Mouse (Mus musculus): Measurements from ENCODE around the gene Rbpj. TPM values are rescaled to one million over a fixed set of nuclear protein-coding genes. Genes with fewer than 3 reads are reported as not detected.
A peak's percentile ranks its signal among the peaks of the same experiment; 100 is the strongest.

Gene Rbpj
- total RNA-seq, 1 experiment from 2014 or later: 37.7 TPM

DNA sequence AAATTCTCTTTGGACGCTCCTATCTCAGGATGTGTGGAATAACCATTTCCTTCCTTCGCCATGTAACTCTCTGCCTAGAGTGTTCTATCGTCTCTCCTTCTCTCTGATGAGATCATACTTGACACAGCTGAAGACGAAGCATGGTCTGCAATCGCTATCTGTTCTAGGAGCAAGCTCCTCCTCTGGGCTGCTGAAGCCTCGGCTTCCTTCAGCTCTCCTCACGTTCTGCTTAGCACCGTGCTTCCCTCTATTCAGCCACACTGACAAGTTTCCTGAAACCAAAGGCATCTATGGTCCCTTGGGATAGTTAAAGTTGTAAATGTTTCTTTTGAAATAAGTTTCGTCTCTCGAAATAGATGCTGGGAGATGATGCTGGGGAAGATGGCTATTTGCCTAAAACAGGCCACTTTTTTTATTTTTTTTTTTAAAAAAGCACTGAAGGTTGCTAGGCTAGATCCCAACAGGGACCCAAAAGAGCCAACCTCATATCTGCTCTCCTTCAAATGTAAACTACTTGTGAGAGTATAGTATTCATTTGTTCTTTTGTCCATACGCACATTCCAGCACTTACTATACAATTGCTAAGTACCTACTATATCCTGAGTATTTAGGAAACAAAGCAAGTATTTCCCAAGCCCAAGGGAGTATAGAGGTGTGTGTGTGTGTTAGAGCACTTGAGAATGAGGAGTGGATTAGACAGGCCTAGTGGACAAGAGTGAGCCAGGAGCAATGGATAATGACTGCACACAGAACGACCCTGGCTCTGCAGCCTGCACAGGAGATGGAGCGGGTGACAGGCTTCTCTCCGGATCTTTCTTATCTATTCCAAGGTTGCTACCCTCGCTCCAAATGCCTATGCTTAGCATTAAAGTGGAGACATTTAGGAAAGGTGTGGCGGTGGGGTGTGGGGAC lies 726 bp downstream of the Rbpj start:
- no peak for ATAC-seq (replicated peaks in 1 of 2; ENCODE audit: insufficient read depth in 1 of 2, low FRiP score in 2 of 2, low TSS enrichment in 1 of 2, low read depth in 1 of 2, poor library complexity in 2 of 2, severe bottlenecking in 2 of 2)

DNA sequence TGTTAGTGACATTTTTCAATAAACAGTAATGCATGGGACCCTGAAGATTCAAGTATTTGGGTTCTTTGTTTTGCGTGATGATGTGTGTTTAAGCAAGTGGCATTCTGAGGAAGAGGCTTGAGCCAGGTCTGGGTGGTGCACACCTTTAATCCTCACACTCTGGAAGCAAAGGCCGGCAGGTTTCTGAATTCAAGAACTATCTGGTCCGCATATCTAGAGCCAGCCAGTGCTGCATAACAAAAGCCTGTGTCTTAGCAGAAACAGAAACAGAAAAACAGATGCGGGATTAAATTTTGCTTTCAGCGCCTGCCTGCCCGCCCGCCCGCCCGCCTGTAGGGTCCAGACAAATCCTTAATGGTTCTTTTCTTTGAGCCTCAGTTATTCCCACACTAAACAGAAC lies 1.6 kb downstream of the Rbpj start:
- no peak for ATAC-seq (replicated peaks in 1 of 2; ENCODE audit: insufficient read depth in 1 of 2, low FRiP score in 2 of 2, low TSS enrichment in 1 of 2, low read depth in 1 of 2, poor library complexity in 2 of 2, severe bottlenecking in 2 of 2)

DNA sequence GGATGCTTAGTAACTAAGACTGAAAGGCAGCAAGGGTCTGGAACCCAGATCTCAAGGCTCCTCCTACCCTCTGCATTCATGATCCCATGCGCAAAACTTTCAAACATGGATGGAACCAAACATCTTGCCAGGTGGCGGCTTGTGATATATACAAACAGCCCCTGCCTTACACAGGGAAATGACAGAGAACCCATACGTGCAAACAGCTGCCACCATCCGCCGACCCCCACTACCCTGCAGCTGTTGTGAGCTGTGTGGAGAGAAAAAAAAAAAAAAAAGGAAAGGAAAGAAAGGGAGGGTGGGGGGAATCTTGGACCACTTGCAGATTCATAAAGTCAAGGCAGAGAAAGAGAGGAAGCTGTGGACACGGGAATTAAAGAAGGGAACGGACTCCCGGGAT lies 2.4 kb downstream of the Rbpj start:
- ATAC-seq (replicated peaks in 1 of 2; ENCODE audit: insufficient read depth in 1 of 2, low FRiP score in 2 of 2, low TSS enrichment in 1 of 2, low read depth in 1 of 2, poor library complexity in 2 of 2, severe bottlenecking in 2 of 2): no peak

DNA sequence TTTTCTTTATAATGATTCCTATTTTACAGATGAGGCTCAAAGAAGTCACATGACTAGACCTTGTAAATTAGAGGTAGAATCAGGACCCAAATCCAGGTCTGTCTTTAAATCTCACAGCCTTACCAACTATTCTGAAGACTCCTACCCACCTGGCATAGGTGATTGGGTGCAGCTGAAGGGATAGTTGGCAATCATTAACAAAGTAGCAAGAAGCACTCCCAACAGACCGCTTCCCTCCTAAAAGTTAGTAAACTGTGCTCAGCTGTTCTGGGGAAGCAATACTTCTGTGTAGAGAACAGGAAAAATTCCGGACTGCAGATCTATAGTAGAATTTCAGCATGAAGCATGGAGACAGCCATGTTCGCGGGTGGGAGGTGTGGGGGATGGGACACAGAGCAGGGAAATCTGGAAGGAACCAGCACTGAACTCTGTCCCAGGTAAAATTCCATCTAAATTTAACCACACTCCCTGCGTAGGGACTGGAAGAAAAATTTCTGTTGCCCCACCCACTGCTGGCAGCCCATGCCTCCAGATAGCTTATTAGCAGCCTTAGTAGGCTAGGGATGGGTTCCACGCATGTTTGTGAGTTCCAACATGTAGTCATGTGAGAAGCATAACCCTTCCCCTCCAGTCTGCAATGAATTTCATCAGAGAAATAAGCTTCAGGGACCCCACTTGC lies 3.3 kb downstream of the Rbpj start:
- ATAC-seq (replicated peaks in 1 of 2; ENCODE audit: insufficient read depth in 1 of 2, low FRiP score in 2 of 2, low TSS enrichment in 1 of 2, low read depth in 1 of 2, poor library complexity in 2 of 2, severe bottlenecking in 2 of 2): no peak

DNA sequence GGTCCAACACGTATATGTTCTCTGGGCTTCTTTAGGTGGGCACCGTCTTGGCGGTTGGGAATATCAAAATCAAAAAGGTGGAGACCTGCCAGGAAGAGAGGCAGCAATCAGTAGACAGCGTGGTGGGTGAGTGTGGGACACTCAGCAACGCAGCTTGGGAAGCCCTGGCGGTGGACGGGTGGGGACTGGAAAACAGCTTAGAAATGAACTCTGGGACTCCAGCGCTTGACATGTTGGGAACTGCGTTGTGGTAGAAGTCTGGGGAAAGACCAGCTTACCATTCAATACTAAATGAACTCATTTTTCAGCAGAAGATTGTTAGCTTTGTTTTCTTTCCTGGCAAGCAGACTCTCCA lies 3.8 kb downstream of the Rbpj start:
- no peak for ATAC-seq (replicated peaks in 1 of 2; ENCODE audit: insufficient read depth in 1 of 2, low FRiP score in 2 of 2, low TSS enrichment in 1 of 2, low read depth in 1 of 2, poor library complexity in 2 of 2, severe bottlenecking in 2 of 2)

DNA sequence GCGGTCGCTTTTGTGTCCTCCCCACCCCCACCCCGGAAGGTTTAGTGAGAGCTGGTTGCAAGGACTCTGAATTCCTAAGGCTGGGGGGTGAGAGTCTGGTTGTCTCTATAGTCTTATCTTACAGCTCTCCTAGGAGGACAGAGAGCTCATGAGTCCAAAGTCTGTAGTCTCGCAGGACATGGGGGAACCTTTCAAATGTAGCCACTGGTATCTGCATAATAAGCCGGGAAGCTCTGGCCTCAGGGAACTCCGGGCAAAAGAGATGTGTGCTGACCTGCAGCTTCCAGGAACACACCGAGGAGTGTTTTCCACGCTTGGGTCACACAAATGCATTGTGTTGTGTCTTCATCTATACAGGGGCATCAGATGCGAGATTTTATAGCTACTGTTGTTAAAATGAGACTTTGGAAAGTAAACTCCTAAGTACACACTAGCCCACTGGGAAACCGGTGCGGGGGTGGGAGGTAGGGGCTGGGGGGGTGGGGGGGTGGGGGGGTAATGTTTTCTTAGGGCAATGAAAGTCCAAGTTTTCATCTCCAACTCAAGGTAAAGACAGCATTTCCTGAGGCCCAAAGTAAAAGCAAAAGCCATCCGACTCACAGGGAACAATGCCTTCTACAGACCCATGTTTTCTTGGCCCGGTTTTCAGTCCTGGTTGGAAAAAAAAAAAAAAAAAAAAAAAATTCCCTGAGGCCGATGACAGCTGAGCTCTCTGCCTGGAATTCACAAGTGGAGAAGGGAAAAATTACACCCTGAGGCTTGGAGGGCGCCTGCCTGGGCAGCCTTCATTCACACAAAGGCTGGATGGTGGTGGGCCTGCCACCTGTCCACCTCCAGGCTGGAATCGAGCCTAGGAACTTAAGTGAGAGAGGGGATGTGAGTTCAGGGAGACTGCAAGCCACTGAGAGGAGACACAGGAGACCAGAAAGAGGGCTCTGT lies 4.5 kb downstream of the Rbpj start:
- ATAC-seq (replicated peaks in 1 of 2; ENCODE audit: insufficient read depth in 1 of 2, low FRiP score in 2 of 2, low TSS enrichment in 1 of 2, low read depth in 1 of 2, poor library complexity in 2 of 2, severe bottlenecking in 2 of 2): no peak

DNA sequence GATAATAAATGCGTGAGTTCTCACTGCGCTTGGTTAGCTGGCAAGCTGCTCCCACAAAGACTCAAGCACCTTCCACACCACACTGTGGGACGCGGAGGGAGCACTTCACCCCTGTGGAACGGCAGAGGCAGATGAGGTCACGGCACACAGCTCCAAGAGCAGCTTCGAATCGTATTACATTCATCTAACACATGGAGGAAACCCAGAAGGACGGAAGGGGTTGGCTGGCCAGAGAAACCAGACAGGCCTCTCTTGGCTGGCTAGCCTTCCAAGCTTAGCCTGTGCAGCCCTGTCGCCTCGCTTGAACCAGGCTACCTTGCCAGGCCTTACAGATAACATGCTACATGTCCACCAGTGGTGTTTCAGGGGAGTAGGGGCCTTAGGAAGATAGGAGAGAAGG lies 6.5 kb downstream of the Rbpj start:
- ATAC-seq (replicated peaks in 1 of 2; ENCODE audit: insufficient read depth in 1 of 2, low FRiP score in 2 of 2, low TSS enrichment in 1 of 2, low read depth in 1 of 2, poor library complexity in 2 of 2, severe bottlenecking in 2 of 2): no peak; a peak in 1 of 4 replicates

DNA sequence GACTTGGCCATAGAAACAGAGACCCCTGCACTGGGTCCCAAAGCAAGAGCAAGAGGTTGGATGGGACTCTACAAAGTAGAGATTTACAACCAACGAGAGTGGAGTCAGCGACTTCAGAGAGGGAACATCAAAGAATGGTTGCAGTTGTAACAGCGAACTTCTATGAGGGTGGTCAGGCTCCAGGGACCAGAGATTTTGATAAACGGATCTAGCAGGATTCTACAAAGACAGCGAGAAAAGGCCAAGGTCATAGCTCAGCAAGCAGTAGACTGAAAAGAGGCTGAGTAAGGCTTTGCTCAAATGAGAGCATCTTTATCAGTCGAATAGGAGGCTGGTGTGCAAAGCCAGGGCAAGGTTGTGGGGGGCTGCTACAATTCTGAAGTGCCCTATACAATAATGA lies 13.2 kb downstream of the Rbpj start:
- ATAC-seq (replicated peaks in 1 of 2; ENCODE audit: insufficient read depth in 1 of 2, low FRiP score in 2 of 2, low TSS enrichment in 1 of 2, low read depth in 1 of 2, poor library complexity in 2 of 2, severe bottlenecking in 2 of 2): no peak

DNA sequence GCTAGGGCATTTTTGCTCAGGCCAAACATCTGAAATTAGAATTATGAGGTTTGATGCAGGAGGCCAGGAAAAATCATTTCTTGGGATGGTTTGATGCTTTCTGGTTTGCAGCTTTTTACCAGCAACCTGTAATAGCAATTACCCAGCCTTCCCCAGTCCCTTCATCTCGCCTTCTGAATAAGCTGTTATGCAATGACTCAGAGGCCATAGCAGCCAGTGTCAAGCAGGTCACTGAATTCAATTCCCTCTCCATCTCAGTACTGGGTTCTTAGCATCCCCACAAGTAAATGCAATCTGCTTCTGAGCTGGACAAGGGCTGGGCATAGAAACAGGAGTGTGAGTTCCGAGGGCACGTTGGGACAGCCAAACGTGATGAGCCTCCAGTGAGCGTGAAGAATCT lies 13.9 kb downstream of the Rbpj start:
- ATAC-seq (replicated peaks in 1 of 2; ENCODE audit: insufficient read depth in 1 of 2, low FRiP score in 2 of 2, low TSS enrichment in 1 of 2, low read depth in 1 of 2, poor library complexity in 2 of 2, severe bottlenecking in 2 of 2): no peak

DNA sequence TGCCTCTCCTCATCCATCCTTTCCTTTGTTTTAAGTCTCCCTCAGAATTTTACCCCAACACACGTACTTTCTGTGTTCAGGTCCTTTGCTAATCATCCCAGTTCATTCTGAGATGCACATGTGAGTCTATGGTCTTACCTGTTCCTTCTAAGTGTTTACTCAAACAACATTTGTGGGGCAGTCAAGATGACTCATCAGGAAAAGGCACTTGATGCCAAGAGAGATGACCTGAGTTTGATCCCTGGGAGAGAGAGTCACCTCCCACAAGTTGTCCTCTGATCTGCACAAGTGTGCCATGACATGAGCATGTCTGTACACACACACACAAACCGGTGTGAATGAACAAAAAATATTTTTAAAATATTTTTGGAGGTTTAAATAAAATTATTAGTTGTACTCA lies 15.1 kb downstream of the Rbpj start:
- no peak for ATAC-seq (replicated peaks in 1 of 2; ENCODE audit: insufficient read depth in 1 of 2, low FRiP score in 2 of 2, low TSS enrichment in 1 of 2, low read depth in 1 of 2, poor library complexity in 2 of 2, severe bottlenecking in 2 of 2)

DNA sequence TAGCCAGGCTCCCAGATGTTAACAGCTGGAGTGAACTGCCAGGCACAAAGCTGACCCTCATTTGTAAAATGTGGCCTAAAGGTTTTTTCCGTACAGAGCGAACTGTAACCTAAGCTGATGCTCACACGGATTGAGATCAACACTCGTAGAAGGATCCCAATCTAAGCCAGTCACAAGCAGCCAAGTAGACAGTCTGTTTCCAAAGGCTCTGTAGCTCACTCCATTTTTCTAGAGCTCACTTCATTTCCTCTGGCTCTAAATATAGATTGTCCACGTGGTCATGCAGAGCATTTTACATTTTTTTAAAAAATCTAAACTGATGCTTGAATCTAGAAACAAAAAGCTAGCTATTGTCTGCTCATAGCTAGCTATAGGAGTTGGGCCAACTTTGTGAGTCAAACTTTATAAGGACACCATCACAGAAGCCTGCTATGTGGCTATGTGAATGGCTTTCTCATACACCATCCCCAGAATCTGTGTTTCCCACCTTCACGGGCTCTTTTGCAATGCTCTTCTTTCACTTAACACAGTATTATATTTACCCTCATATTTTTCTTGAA lies 19.2 kb downstream of the Rbpj start:
- no peak for ATAC-seq (replicated peaks in 1 of 2; ENCODE audit: insufficient read depth in 1 of 2, low FRiP score in 2 of 2, low TSS enrichment in 1 of 2, low read depth in 1 of 2, poor library complexity in 2 of 2, severe bottlenecking in 2 of 2)

DNA sequence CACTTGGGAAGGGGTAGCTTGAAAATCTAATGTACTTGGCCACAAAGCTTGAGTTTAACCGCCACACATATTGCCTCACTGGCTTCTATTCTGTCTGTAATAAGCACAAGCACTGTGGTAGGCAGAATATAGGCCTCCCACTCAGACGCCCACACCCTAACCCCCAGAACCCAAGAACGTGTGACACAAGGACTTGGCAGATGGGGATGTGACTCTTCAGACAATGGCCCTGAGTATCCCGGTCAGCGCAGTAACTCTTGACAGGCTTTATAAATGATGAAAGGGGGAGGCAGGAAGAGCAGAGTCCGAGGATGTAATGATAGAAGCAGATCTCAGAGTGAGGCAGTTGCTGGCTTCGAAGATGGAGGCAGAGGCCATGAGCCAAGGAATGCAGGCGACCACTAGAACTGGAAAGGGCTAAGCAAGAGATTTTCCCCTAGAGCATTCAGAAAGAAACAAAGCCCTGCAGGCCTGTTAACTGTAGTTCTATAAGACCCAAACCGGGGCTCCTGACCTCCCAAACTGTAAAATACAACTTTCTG lies 20.1 kb downstream of the Rbpj start:
- no peak for ATAC-seq (replicated peaks in 1 of 2; ENCODE audit: insufficient read depth in 1 of 2, low FRiP score in 2 of 2, low TSS enrichment in 1 of 2, low read depth in 1 of 2, poor library complexity in 2 of 2, severe bottlenecking in 2 of 2)

DNA sequence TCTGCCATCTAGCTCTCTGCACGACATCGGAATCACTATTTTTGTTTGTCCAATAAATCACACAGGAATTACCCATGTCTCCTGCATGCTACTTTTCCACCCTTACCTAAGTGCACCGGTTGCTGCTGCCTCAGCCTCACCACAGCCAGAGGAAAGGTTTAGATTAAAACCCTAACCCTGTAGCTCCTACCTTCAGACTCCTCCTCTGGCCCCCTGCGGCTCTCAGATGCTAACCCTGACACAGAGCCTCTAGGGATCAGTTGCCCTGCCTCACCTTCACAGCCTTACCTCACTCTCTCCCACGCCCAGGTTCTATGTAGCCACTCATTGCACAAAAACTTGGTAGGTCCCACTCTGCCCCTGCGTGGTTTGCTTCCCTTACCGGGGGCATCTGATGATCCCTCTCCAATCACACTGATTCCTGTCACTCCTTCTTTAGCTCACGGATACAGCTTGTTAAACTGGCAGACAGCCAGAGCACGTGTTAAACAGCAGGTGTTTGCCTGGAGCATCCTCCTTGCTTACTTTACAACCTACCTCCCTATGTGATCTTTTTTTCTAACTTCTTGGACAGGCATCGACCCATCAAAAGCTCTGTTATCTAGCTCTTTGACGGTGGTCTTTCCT lies 21.1 kb downstream of the Rbpj start:
- ATAC-seq (replicated peaks in 1 of 2; ENCODE audit: insufficient read depth in 1 of 2, low FRiP score in 2 of 2, low TSS enrichment in 1 of 2, low read depth in 1 of 2, poor library complexity in 2 of 2, severe bottlenecking in 2 of 2): no peak

DNA sequence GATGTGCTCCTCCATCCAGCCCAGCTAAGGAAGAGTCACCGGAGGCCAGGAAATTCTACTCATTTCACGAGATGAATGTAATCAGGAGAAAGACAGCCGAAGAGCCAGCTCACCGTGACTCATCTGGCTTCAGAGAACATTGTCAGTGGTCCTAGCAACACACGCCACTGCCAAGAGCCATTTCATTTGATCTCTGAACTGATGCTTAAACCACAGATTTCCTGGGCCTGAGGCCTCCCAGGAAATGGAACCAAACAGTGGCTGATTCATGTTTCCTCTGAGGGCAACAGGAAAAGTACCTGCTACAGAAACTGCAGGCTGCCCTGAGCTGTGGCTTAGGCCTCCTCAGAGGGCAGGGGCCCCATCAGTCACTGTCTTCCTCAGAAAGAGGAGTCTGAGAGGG lies 24.7 kb downstream of the Rbpj start:
- peak; percentile 34 to 47; a peak in 2 of 4 replicates for ATAC-seq (replicated peaks in 1 of 2; ENCODE audit: insufficient read depth in 1 of 2, low FRiP score in 2 of 2, low TSS enrichment in 1 of 2, low read depth in 1 of 2, poor library complexity in 2 of 2, severe bottlenecking in 2 of 2)

DNA sequence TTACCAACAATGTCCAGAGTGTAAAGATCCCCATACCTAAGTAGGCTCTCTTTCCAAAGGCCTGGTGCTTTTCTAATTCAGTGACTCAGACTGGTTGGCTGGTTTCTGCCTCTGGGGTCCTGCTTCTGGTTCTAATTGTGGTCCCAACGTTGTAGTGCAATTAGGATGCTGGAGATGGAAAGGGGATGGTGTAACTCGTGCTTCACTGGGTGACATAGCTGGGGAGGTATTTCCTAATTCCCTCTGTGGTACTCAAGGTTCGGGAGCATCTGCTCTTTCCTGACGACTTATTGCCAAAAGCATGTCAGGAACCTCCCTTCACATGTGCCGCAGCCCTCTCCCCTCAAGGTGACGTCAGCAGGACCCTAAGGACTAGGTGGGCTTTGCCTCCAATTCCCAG lies 27.8 kb downstream of the Rbpj start:
- ATAC-seq (replicated peaks in 1 of 2; ENCODE audit: insufficient read depth in 1 of 2, low FRiP score in 2 of 2, low TSS enrichment in 1 of 2, low read depth in 1 of 2, poor library complexity in 2 of 2, severe bottlenecking in 2 of 2): no peak

DNA sequence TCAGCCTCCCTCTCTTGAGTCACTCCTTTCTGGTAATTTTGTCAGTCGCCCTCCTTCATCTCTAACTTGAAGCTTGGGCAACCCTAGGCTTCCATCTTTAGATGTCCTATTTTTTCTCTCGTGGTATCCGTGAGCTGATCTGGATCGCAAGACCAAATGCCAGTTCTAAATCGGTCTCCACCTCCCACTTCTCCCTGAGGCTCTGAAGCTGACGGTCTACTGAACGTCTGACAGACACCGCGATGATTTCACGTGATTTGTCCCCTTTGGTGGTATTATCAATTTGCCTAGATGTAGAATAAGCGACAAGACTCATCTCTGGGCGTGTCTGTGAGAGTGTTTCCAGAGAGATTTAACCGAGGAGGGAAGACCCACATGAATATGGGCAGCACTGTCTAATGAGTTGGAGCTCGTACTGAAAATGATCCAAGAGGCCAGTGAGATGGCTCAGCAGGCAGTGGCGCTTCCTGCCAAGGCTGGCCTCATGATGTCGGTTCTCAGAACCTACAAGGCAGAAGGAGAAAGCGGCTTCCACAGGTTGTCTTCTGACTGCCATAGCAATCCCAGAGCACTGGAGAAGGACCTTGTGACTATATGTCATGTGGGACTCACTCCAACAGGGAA lies 28.7 kb downstream of the Rbpj start:
- no peak for ATAC-seq (replicated peaks in 1 of 2; ENCODE audit: insufficient read depth in 1 of 2, low FRiP score in 2 of 2, low TSS enrichment in 1 of 2, low read depth in 1 of 2, poor library complexity in 2 of 2, severe bottlenecking in 2 of 2)
